ENCODE assay signal across 16 mouse cellular contexts in the genomic region with DNA sequence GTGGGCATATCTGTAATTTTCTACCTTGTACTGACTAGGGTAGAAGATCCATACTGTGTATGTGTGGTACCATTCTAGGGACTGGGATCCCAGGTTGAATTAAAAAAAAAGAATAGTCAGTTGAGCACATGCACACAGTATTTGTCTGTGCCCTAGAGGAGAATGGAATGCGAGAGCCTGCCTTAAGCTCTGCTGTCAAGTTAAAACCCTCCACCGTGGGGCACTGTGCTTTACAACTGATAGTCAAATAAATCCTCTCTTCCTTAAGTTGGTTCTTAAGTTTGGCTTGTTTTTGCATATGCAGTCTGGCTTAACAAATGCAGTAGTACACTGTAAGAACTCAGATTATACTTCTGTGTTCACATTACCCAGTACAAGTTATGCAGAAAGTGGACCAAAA.
A peak's percentile ranks its signal among the peaks of the same experiment; 100 is the strongest.
DNase-seq lines count a peak whose midpoint lies in the region; ATAC-seq and TF ChIP-seq lines count a peak whose summit lies in the region.
"Had no signal": no experiment of that assay in that cellular context is flagged by ENCODE, and none has a peak within 500 bp of the region (broad histone marks: within the 10 kb centered on the region; RNA-seq: fewer than 3 reads in every experiment).

No protein-coding gene starts in this region.

- TF ChIP-seq CTCF in midbrain, postnatal 0 days (IDR thresholded peaks at IDR 0.05) = peak; percentile 30; the same call in 1 of the 2 replicates

- H3K36me3 ChIP-seq in kidney, embryonic 14.5 days (ENCODE audit: control insufficient read depth, insufficient read depth, low read length) = no peaks in the 10 kb centered on the region
- no peaks in the 10 kb centered on the region for H3K36me3 ChIP-seq in midbrain, postnatal 0 days (ENCODE audit: insufficient read depth, low read length)
- no peaks in the 10 kb centered on the region for H3K36me3 ChIP-seq in midbrain, embryonic 13.5 days
- H3K36me3 ChIP-seq: heart, embryonic 10.5 days had no signal

- DNase-seq in embryo, embryonic 11 days = peak; percentile 19
- no peak for DNase-seq in embryo, embryonic 9.5 days (ENCODE audit: extremely low spot score)
- DNase-seq in kidney, adult 9 months = peak; percentile 30
- no peak for DNase-seq in midbrain, postnatal 0 days (ENCODE audit: low spot score)
- peak; percentile 9 for DNase-seq in mesoderm, embryonic 11.5 days (ENCODE audit: low read depth, low spot score)
- DNase-seq in left cerebral cortex, postnatal 10 days (ENCODE audit: extremely low spot score in 1 of 2, low spot score in 2 of 2) = no peak
- DNase-seq: gastrocnemius, postnatal 10 days; heart, postnatal 36 days; right cerebral cortex, postnatal 25 days had no signal

- H3K4me1 ChIP-seq in kidney, embryonic 14.5 days (ENCODE audit: control insufficient read depth, insufficient read depth, low read length) = no peaks in the 10 kb centered on the region
- no peaks in the 10 kb centered on the region for H3K4me1 ChIP-seq in midbrain, postnatal 0 days (ENCODE audit: insufficient read depth, low read length)
- no peaks in the 10 kb centered on the region for H3K4me1 ChIP-seq in midbrain, embryonic 13.5 days (replicated peaks)

- no peak overlapping the region for H3K9ac ChIP-seq in kidney, embryonic 14.5 days (ENCODE audit: low read depth, low read length)
- no peak overlapping the region for H3K9ac ChIP-seq in midbrain, postnatal 0 days (replicated peaks; ENCODE audit: low read length, poor library complexity, severe bottlenecking)
- H3K9ac ChIP-seq in midbrain, embryonic 13.5 days (replicated peaks) = no peak overlapping the region

- H3K4me3 ChIP-seq in kidney, embryonic 14.5 days (ENCODE audit: low read length) = no peak overlapping the region
- H3K4me3 ChIP-seq in midbrain, postnatal 0 days (ENCODE audit: low read depth, low read length) = no peak overlapping the region
- no peak overlapping the region for H3K4me3 ChIP-seq in midbrain, embryonic 13.5 days (replicated peaks)
- H3K4me3 ChIP-seq: erythroblast, embryonic 14.5 days; heart, embryonic 10.5 days had no signal

- no peak overlapping the region for H3K4me2 ChIP-seq in kidney, embryonic 14.5 days (replicated peaks; ENCODE audit: low read depth, low read length)
- H3K4me2 ChIP-seq in midbrain, postnatal 0 days (ENCODE audit: low read depth, low read length, poor library complexity, severe bottlenecking) = no peak overlapping the region
- no peak overlapping the region for H3K4me2 ChIP-seq in midbrain, embryonic 13.5 days (replicated peaks)

- H3K27ac ChIP-seq in kidney, embryonic 14.5 days (ENCODE audit: low read depth, low read length) = no peak overlapping the region
- no peak overlapping the region for H3K27ac ChIP-seq in midbrain, postnatal 0 days (ENCODE audit: low read depth, low read length)
- no peak overlapping the region for H3K27ac ChIP-seq in midbrain, embryonic 13.5 days
- H3K27ac ChIP-seq: heart, embryonic 10.5 days; macrophage had no signal

- no peak for ATAC-seq in kidney, embryonic 14.5 days (ENCODE audit: low FRiP score, low TSS enrichment)
- ATAC-seq in midbrain, postnatal 0 days (ENCODE audit: low FRiP score) = no peak
- no peak for ATAC-seq in midbrain, embryonic 13.5 days
- ATAC-seq: forebrain, embryonic 16.5 days; midbrain, embryonic 16.5 days had no signal

- H3K9me3 ChIP-seq in kidney, embryonic 14.5 days (ENCODE audit: control insufficient read depth, low read length) = no peaks in the 10 kb centered on the region
- no peaks in the 10 kb centered on the region for H3K9me3 ChIP-seq in midbrain, postnatal 0 days (ENCODE audit: low read length)
- no peaks in the 10 kb centered on the region for H3K9me3 ChIP-seq in midbrain, embryonic 13.5 days

- 88% methylated on average over 2 of the region's 2 CpGs for WGBS in kidney, embryonic 14.5 days
- 64% methylated on average over 2 of the region's 2 CpGs for WGBS in midbrain, postnatal 0 days
- WGBS in midbrain, embryonic 13.5 days = 75% methylated on average over 2 of the region's 2 CpGs

- no peaks in the 10 kb centered on the region for H3K27me3 ChIP-seq in kidney, embryonic 14.5 days (ENCODE audit: control insufficient read depth, insufficient read depth, low read length)
- H3K27me3 ChIP-seq in midbrain, postnatal 0 days (ENCODE audit: insufficient read depth, low read length) = no peaks in the 10 kb centered on the region
- no peaks in the 10 kb centered on the region for H3K27me3 ChIP-seq in midbrain, embryonic 13.5 days

- intact Hi-C loops in left cerebral cortex, postnatal 10 days (cut with DNase I) = no loop called here

Comparison
In these comparisons a context has a peak if more than half of its experiments do, and no peak if none do; other contexts are left out.
1. DNase-seq: peak in embryo, embryonic 11 days (single experiment), kidney, adult 9 months (single experiment) and mesoderm, embryonic 11.5 days (single experiment); none in embryo, embryonic 9.5 days (single experiment), midbrain, postnatal 0 days (single experiment) and left cerebral cortex, postnatal 10 days (0 of 2).